Mouse (Mus musculus): ENCODE results near the gene Cryaa.

The Cryaa gene

GRCm38 (mm10) chr17:31677507-31677906, at the start of gene Cryaa:
Gene Cryaa (plus strand): TSS chr17:31677807.
- DNase-seq: no peak

GRCm38 (mm10) chr17:31627961-31628360, 49.6 kb upstream of the Cryaa start:
- DNase-seq: no peak

- DNase-seq: no peak
Observed at GRCm38 (mm10) chr17:31631081-31631800, 46.4 kb upstream of the Cryaa start.

- DNase-seq: no peak
Observed at GRCm38 (mm10) chr17:31633007-31633406, 44.6 kb upstream of the Cryaa start.

GRCm38 (mm10) chr17:31634896-31635295, 42.7 kb upstream of the Cryaa start:
- DNase-seq: no peak

GRCm38 (mm10) chr17:31635781-31636180, 41.8 kb upstream of the Cryaa start:
- no peak for DNase-seq

- DNase-seq: no peak
Observed at GRCm38 (mm10) chr17:31636277-31636941, 41.2 kb upstream of the Cryaa start.

- DNase-seq: peak; percentile 53 to 66
Observed at GRCm38 (mm10) chr17:31636942-31637811, 40.4 kb upstream of the Cryaa start, which contains the start of gene Cbs. Gene Cbs (minus strand): TSS chr17:31637238.

- DNase-seq: peak; percentile 30 to 54
Observed at GRCm38 (mm10) chr17:31637866-31638570, 39.6 kb upstream of the Cryaa start.

GRCm38 (mm10) chr17:31639651-31640050, 38.0 kb upstream of the Cryaa start:
- DNase-seq: no peak

GRCm38 (mm10) chr17:31642331-31642730, 35.3 kb upstream of the Cryaa start:
- DNase-seq: no peak

- DNase-seq: no peak
Observed at GRCm38 (mm10) chr17:31642913-31643312, 34.7 kb upstream of the Cryaa start.

GRCm38 (mm10) chr17:31646199-31647002, 31.2 kb upstream of the Cryaa start:
- DNase-seq: no peak

- DNase-seq: peak in 1 of 2 experiments; percentile 31
Observed at GRCm38 (mm10) chr17:31652152-31652551, 25.5 kb upstream of the Cryaa start.

- no peak for DNase-seq
Observed at GRCm38 (mm10) chr17:31653277-31653676, 24.3 kb upstream of the Cryaa start.

- no peak for DNase-seq
Observed at GRCm38 (mm10) chr17:31655366-31655765, 22.2 kb upstream of the Cryaa start.

- no peak for DNase-seq
Observed at GRCm38 (mm10) chr17:31656682-31657081, 20.9 kb upstream of the Cryaa start.

GRCm38 (mm10) chr17:31657141-31657983, 20.2 kb upstream of the Cryaa start:
- DNase-seq: no peak

- DNase-seq: no peak
Observed at GRCm38 (mm10) chr17:31658136-31658467, 19.5 kb upstream of the Cryaa start.

- DNase-seq: peak; percentile 98 to 99
Observed at GRCm38 (mm10) chr17:31658468-31659185, 19.0 kb upstream of the Cryaa start, which contains the start of gene U2af1. Gene U2af1 (minus strand): TSS chr17:31658892.
